Mouse (Mus musculus): ENCODE measurements around the gene Crebrf.

- TF ChIP-seq CTCF (IDR thresholded peaks at IDR 0.05; ENCODE audit: control insufficient read depth, insufficient read depth, insufficient read length) (no peak), CEBPB (IDR thresholded peaks at IDR 0.05; ENCODE audit: low read depth) (no peak), MAX (IDR thresholded peaks at IDR 0.05) (no peak)
These were observed 16.6 kb upstream of the Crebrf start for GRCm38 (mm10) chr17:26698846-26699245.
